Mouse (Mus musculus): ENCODE measurements around the gene Itgb4.

- no peak for TF ChIP-seq CTCF (IDR thresholded peaks at IDR 0.05; ENCODE audit: low read depth, low read length)
- no peak for TF ChIP-seq POLR2A (IDR thresholded peaks at IDR 0.05; ENCODE audit: borderline replicate concordance, low read depth, low read length)
Observed at GRCm38 (mm10) chr11:115982472-115982871, 8.0 kb downstream of the Itgb4 start.
